Mouse (Mus musculus) embryonic facial prominence, embryonic 12.5 days (tissue): ENCODE data around the gene Large1. TPM values are rescaled to one million over a fixed set of nuclear protein-coding genes. Genes with fewer than 3 reads are reported as not detected.

Experiments
- ATAC-seq: fragments of 200-750 bp; cut with Nextera tagmentation; 2 replicates; pipeline ENCODE4 v1.8.0; 2017; ENCODE audit not compliant: insufficient number of reproducible peaks, insufficient read depth, low FRiP score, low TSS enrichment
- H3K27ac ChIP-seq: fragments of 300-500 bp; sonication (generic); 2 replicates; pipeline ENCODE4 v1.5.1; 2016; ENCODE audit warnings: mild to moderate bottlenecking
- H3K27me3 ChIP-seq: fragments of 300-500 bp; sonication (generic); 2 replicates; pipeline ENCODE4 v1.6.1; 2016; ENCODE audit warnings: mild to moderate bottlenecking, moderate library complexity
- H3K36me3 ChIP-seq: fragments of 300-500 bp; sonication (generic); 2 replicates; pipeline ENCODE4 v1.6.1; 2016; ENCODE audit warnings: mild to moderate bottlenecking
- H3K4me1 ChIP-seq: fragments of 300-500 bp; sonication (generic); 2 replicates; pipeline ENCODE4 v1.6.1; 2016
- H3K4me2 ChIP-seq: fragments of 300-500 bp; sonication (generic); replicated peaks from 2 replicates; pipeline ENCODE4 v1.6.1; 2016; ENCODE audit warnings: mild to moderate bottlenecking, moderate library complexity
- H3K4me3 ChIP-seq: fragments of 300-500 bp; sonication (generic); 2 replicates; pipeline ENCODE4 v1.5.1; 2016; ENCODE audit warnings: mild to moderate bottlenecking
- H3K9ac ChIP-seq: fragments of 300-500 bp; sonication (generic); 2 replicates; pipeline ENCODE4 v1.6.1; 2016; ENCODE audit warnings: mild to moderate bottlenecking, moderate library complexity
- H3K9me3 ChIP-seq: fragments of 300-500 bp; sonication (generic); 2 replicates; pipeline ENCODE4 v1.6.1; 2016; ENCODE audit warnings: mild to moderate bottlenecking, moderate library complexity
- WGBS: fragments of 180-500 bp; shearing (Covaris S2); methylation state at CpG from one replicate; pipeline ENCODE4 v1.1.7; 2016; 5-methylcytosine and 5-hydroxymethylcytosine counted together
- polyA plus RNA-seq: library from polyadenylated mRNA; unstranded; fragments of >200 nt; fragmentation: Nextera tagmentation; extraction: Ambion mirVana; gene quantifications from 2 replicates; pipeline ENCODE4 v1.2.1, GENCODE M21; 2016

The Large1 gene
- polyA plus RNA-seq, 1 experiment from 2014 or later = 10.9 TPM

DNA sequence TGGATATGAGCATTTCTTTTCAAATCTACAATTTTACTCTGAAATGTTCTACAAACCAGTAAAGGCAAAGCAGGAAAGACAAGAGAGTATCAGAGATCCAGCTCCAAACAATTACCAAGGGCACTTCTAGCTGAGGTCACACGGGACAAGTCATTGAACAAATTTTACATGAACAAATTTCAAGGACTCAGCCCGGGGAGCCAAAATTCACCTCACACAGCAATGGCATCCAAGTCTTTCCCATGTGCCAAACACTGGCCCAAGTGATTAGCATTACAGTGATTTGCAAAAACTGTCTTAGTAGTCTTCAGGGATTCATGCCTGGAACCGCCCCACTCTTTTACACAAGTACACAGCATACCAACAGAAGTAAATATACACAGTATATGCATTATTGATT, 126.5 kb downstream of the Large1 start:
- WGBS = 86% methylated on average over 3 of the region's 3 CpGs
- Histone ChIP-seq H3K4me3 (no peak overlapping the region), H3K9me3 (no peaks in the 10 kb centered on the region), H3K36me3 (no peaks in the 10 kb centered on the region), H3K9ac (no peak overlapping the region), H3K4me1 (no peaks in the 10 kb centered on the region), H3K4me2 (no peak overlapping the region), H3K27ac (no peak overlapping the region), H3K27me3 (no peaks in the 10 kb centered on the region)
- no peak for ATAC-seq

GRCm38 (mm10) chr8:73225654-73226053, 127.7 kb downstream of the Large1 start:
- 70% methylated on average over 2 of the region's 2 CpGs for WGBS
- H3K4me1 ChIP-seq = no peaks in the 10 kb centered on the region
- ATAC-seq = no peak

DNA sequence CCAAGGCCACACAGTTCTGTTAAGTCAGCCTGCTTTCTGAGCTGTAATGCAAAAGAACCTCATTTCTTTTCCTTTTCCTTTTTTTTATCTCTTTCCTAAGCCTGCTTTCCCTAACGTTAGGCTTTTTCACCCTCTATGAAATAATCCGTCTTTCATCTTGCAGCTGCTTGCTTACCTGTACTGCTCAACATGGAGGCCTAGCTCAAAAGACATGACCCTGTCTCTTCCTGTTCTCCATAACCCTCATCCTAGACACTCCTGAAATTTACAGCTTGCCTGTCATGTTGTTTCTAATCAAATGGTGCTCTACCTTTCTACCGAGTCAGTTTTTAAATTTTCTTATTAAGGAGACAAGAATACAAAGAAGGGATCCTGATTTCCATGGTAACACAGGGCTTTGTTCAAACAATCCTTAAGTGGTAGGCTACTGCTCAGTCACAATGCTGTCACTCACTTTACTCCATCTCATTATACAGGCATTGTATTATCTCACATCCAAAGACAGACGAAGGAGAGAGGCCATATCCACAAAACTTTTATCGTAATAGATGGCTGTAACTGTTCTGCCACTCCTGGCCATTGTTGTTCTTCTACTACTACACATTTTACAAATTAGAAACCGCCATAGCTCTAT, 134.0 kb downstream of the Large1 start:
- ATAC-seq = no peak
- Histone ChIP-seq H3K36me3 (no peaks in the 10 kb centered on the region), H3K9ac (no peak overlapping the region), H3K4me3 (no peak overlapping the region), H3K27me3 (no peaks in the 10 kb centered on the region), H3K4me1 (no peaks in the 10 kb centered on the region), H3K9me3 (no peaks in the 10 kb centered on the region), H3K4me2 (no peak overlapping the region), H3K27ac (no peak overlapping the region)
- 80% methylated on average over 6 of the region's 6 CpGs for WGBS

More at GRCm38 (mm10) chr8:73225654-73226053, 127.7 kb downstream of the Large1 start:
- no peaks in the 10 kb centered on the region for H3K9me3 ChIP-seq
- H3K4me3 ChIP-seq = no peak overlapping the region
- no peak overlapping the region for H3K4me2 ChIP-seq
- no peak overlapping the region for H3K27ac ChIP-seq
- no peaks in the 10 kb centered on the region for H3K36me3 ChIP-seq
- H3K9ac ChIP-seq = no peak overlapping the region
- no peaks in the 10 kb centered on the region for H3K27me3 ChIP-seq

GRCm38 (mm10) chr8:73206831-73207230, 146.5 kb downstream of the Large1 start:
- H3K9me3 ChIP-seq = no peaks in the 10 kb centered on the region
- H3K27ac ChIP-seq = no peak overlapping the region
- ATAC-seq = no peak
- no peaks in the 10 kb centered on the region for H3K36me3 ChIP-seq
- H3K4me3 ChIP-seq = no peak overlapping the region
- H3K4me2 ChIP-seq = no peak overlapping the region
- H3K9ac ChIP-seq = no peak overlapping the region
- no peaks in the 10 kb centered on the region for H3K27me3 ChIP-seq
- no peaks in the 10 kb centered on the region for H3K4me1 ChIP-seq

DNA sequence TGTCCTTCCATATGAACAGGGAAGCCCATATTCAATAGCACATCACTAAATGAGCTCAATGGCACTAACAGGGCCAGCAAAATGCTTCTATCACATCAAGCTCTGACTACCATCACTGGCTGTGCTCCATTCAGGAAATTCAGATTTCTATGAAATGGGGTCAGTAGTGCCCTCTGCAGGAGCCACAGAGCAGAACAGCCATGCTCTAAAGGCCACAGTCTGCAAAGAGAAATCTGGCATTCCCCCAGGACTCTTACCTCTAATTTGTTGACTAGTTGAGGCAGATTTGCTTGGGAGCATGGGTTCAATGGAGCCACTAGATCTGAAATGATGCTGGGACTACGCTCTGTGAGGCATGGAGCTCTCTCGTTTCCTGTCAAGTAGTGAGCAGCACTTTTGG, 151.5 kb downstream of the Large1 start:
- 78% methylated on average over 2 of the region's 2 CpGs for WGBS
- no peak overlapping the region for H3K4me2 ChIP-seq
- no peaks in the 10 kb centered on the region for H3K9me3 ChIP-seq
- H3K27ac ChIP-seq = no peak overlapping the region
- no peak for ATAC-seq
- H3K9ac ChIP-seq = no peak overlapping the region
- no peaks in the 10 kb centered on the region for H3K4me1 ChIP-seq
- H3K27me3 ChIP-seq = no peaks in the 10 kb centered on the region
- H3K4me3 ChIP-seq = no peak overlapping the region
- no peaks in the 10 kb centered on the region for H3K36me3 ChIP-seq

DNA sequence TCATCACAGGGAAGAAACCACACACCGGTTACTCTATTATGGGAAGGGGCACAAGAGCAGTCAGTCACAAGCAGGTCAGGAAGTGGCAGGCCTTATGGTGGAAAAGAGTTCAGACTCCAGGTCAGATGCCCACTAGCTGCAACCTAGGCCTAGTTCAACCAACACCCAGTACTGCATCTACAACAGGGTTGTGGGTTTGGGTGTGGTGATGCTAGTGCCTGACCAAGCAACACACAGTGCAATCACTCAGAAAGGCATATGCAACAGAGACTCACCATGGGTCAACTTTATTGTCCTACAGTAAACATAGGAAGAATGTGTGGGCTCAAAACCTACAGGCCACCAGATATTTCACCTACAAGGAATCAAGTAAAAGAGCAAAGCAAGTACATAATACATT, 155.6 kb downstream of the Large1 start:
- Histone ChIP-seq H3K27ac (no peak overlapping the region), H3K9ac (no peak overlapping the region), H3K4me1 (no peaks in the 10 kb centered on the region), H3K9me3 (no peaks in the 10 kb centered on the region), H3K4me3 (no peak overlapping the region), H3K4me2 (no peak overlapping the region), H3K36me3 (no peaks in the 10 kb centered on the region), H3K27me3 (no peaks in the 10 kb centered on the region)
- WGBS = 100% methylated on average over 1 of the region's 1 CpGs
- ATAC-seq = no peak

GRCm38 (mm10) chr8:73188684-73189083, 164.7 kb downstream of the Large1 start:
- no peak overlapping the region for H3K4me2 ChIP-seq

DNA sequence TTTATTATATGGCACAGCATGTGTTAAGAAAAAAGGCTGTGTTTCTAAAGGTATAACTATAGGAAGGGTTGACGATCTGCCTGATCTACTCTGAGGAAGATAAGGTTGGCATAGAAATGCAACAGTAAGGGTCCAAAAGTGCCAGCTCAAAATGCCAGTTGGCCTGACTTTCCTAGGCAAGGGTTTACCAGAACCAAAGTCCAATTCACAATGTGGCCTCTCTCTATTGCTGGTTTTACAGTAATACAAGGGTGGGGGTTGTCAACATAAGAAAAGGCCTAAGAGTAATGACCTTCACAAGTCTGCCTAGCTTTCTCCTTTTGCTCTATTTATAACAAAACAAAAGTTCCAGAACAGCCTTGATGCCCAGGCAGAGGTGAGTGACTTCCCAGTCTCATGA, 166.0 kb downstream of the Large1 start:
- H3K27ac ChIP-seq = no peak overlapping the region
- no peaks in the 10 kb centered on the region for H3K27me3 ChIP-seq
- H3K4me1 ChIP-seq = no peaks in the 10 kb centered on the region
- H3K9ac ChIP-seq = no peak overlapping the region
- ATAC-seq = no peak
- no peak overlapping the region for H3K4me3 ChIP-seq
- WGBS = 93% methylated on average over 1 of the region's 1 CpGs
- H3K36me3 ChIP-seq = no peaks in the 10 kb centered on the region
- no peak overlapping the region for H3K4me2 ChIP-seq
- H3K9me3 ChIP-seq = no peaks in the 10 kb centered on the region

More at GRCm38 (mm10) chr8:73188684-73189083, 164.7 kb downstream of the Large1 start:
- Histone ChIP-seq H3K9ac (no peak overlapping the region), H3K36me3 (no peaks in the 10 kb centered on the region), H3K4me3 (no peak overlapping the region), H3K9me3 (no peaks in the 10 kb centered on the region), H3K27ac (no peak overlapping the region), H3K27me3 (no peaks in the 10 kb centered on the region), H3K4me1 (no peaks in the 10 kb centered on the region)
- ATAC-seq = no peak
- 80% methylated on average over 1 of the region's 1 CpGs for WGBS

DNA sequence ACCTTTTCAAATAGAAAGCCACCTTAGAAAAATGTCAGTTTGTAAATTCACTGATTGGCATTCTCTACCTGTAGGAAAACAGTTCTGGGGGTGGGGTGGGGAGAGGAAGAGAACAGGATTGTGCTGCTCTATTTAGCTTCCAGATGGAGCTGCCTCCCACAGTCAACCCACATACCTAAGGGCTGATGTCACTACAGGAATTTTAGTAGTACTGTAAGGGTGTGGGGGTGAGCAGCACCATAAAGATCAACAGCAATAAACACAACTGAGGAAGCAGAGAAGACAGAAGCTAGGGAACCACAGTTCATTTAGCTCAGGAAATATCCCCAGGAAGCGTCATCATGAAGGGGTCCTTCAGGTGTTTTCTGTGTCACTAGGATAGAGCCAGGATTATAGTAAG, 174.9 kb downstream of the Large1 start:
- no peak overlapping the region for H3K4me2 ChIP-seq
- H3K27me3 ChIP-seq = no peaks in the 10 kb centered on the region
- no peak overlapping the region for H3K27ac ChIP-seq
- H3K4me1 ChIP-seq = no peaks in the 10 kb centered on the region
- no peaks in the 10 kb centered on the region for H3K36me3 ChIP-seq
- no peaks in the 10 kb centered on the region for H3K9me3 ChIP-seq
- WGBS = 76% methylated on average over 1 of the region's 1 CpGs
- no peak overlapping the region for H3K9ac ChIP-seq
- H3K4me3 ChIP-seq = no peak overlapping the region
- no peak for ATAC-seq

- Histone ChIP-seq H3K27me3 (no peaks in the 10 kb centered on the region), H3K4me2 (no peak overlapping the region), H3K27ac (no peak overlapping the region), H3K4me3 (no peak overlapping the region), H3K4me1 (no peaks in the 10 kb centered on the region), H3K36me3 (no peaks in the 10 kb centered on the region), H3K9ac (no peak overlapping the region), H3K9me3 (no peaks in the 10 kb centered on the region)
- no peak for ATAC-seq
Observed at GRCm38 (mm10) chr8:73172661-73173060, 180.7 kb downstream of the Large1 start.

- H3K9ac ChIP-seq = no peak overlapping the region
- no peaks in the 10 kb centered on the region for H3K36me3 ChIP-seq
- no peak overlapping the region for H3K4me3 ChIP-seq
- no peak overlapping the region for H3K4me2 ChIP-seq
- no peaks in the 10 kb centered on the region for H3K27me3 ChIP-seq
- no peaks in the 10 kb centered on the region for H3K4me1 ChIP-seq
- no peak for ATAC-seq
- 74% methylated on average over 3 of the region's 3 CpGs for WGBS
- no peak overlapping the region for H3K27ac ChIP-seq
- no peaks in the 10 kb centered on the region for H3K9me3 ChIP-seq
Observed at GRCm38 (mm10) chr8:73161994-73162393, 191.3 kb downstream of the Large1 start.

- Histone ChIP-seq H3K27ac (no peak overlapping the region), H3K9me3 (no peaks in the 10 kb centered on the region), H3K4me1 (no peaks in the 10 kb centered on the region), H3K27me3 (no peaks in the 10 kb centered on the region), H3K4me3 (no peak overlapping the region), H3K4me2 (no peak overlapping the region), H3K36me3 (no peaks in the 10 kb centered on the region), H3K9ac (no peak overlapping the region)
- 80% methylated on average over 1 of the region's 1 CpGs for WGBS
- no peak for ATAC-seq
Observed at GRCm38 (mm10) chr8:73161564-73161963, 191.8 kb downstream of the Large1 start.

DNA sequence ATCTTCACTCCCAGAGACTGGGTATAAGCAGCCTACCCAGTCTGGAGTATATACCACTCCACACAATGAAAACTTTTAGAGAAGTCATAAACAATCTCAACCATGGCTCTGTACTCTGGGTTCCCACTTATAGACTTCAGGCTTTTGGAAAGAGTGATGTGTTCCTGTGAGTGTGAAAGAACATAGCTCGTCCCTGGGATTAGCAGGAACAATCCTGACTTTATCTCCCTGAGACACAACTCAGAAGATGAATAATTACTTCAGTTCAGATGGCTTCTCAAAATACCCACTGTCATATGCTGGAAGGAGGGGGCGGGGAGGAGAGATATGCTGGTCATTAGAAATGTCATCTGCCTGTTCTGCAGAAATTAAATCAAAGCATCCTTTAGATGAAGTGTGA, 192.4 kb downstream of the Large1 start:
- ATAC-seq = no peak
- no peak overlapping the region for H3K27ac ChIP-seq
- no peak overlapping the region for H3K9ac ChIP-seq
- H3K4me1 ChIP-seq = no peaks in the 10 kb centered on the region
- 81% methylated on average over 2 of the region's 2 CpGs for WGBS
- H3K27me3 ChIP-seq = no peaks in the 10 kb centered on the region
- H3K36me3 ChIP-seq = no peaks in the 10 kb centered on the region
- H3K4me2 ChIP-seq = no peak overlapping the region
- H3K4me3 ChIP-seq = no peak overlapping the region
- H3K9me3 ChIP-seq = no peaks in the 10 kb centered on the region
